48 mouse cellular contexts compared by ENCODE assay signal in the genomic region with DNA sequence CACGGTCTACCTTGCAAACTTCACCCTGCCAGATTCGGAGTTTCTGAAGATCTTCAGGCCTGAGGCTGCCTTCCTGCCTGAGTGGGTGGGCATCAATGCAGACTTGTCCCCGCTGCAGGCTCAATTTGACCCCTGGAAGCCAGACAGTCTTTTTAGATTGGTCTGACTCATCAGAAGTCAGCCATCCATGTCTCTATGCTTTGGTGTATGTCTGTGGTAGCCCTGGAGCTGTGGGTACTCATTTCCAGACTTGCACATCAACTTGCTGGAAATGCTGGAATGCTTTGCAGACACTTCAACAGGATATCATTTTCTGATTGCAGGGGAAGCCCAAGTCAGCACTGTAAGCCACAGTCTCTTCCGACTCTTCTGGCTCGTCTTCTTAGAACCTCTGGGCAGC. TPM values are rescaled to one million over a fixed set of nuclear protein-coding genes. Genes with fewer than 3 reads are reported as not detected.
"Had no signal": no experiment of that assay in that cellular context is flagged by ENCODE, and none has a peak within 500 bp of the region (broad histone marks: within the 10 kb centered on the region; RNA-seq: fewer than 3 reads in every experiment).

No protein-coding gene starts in this region.

- H3K9me3 ChIP-seq: heart, embryonic 10.5 days; heart, embryonic 12.5 days; heart, embryonic 13.5 days; heart, embryonic 15.5 days; hindbrain, embryonic 10.5 days; hindbrain, embryonic 12.5 days; hindbrain, embryonic 13.5 days; hindbrain, embryonic 15.5 days; intestine, embryonic 15.5 days; kidney, embryonic 15.5 days had no signal

- H3K36me3 ChIP-seq: heart, embryonic 10.5 days; heart, embryonic 12.5 days; heart, embryonic 13.5 days; heart, embryonic 15.5 days; hindbrain, embryonic 10.5 days; hindbrain, embryonic 12.5 days; hindbrain, embryonic 13.5 days; hindbrain, embryonic 15.5 days; intestine, embryonic 15.5 days; kidney, embryonic 15.5 days had no signal

- H3K4me2 ChIP-seq: heart, embryonic 11.5 days; heart, embryonic 12.5 days; heart, embryonic 13.5 days; heart, embryonic 15.5 days; hindbrain, embryonic 12.5 days; hindbrain, embryonic 13.5 days; hindbrain, embryonic 14.5 days; hindbrain, embryonic 15.5 days; intestine, embryonic 15.5 days; kidney, embryonic 15.5 days had no signal

- H3K27ac ChIP-seq: heart, embryonic 10.5 days; heart, embryonic 13.5 days; heart, embryonic 15.5 days; hindbrain, embryonic 10.5 days; hindbrain, embryonic 12.5 days; hindbrain, embryonic 13.5 days; hindbrain, embryonic 14.5 days; hindbrain, embryonic 15.5 days; hindbrain, postnatal 0 days; intestine, embryonic 15.5 days; kidney, embryonic 15.5 days; kidney, postnatal 0 days; layer of hippocampus, adult 2 months; left cerebral cortex, adult 2 months had no signal

- H3K4me3 ChIP-seq: heart, embryonic 10.5 days; heart, embryonic 12.5 days; heart, embryonic 13.5 days; heart, embryonic 15.5 days; hindbrain, embryonic 10.5 days; hindbrain, embryonic 12.5 days; hindbrain, embryonic 13.5 days; hindbrain, embryonic 15.5 days; intestine, embryonic 15.5 days; kidney, embryonic 15.5 days; layer of hippocampus, adult 2 months; left cerebral cortex, adult 2 months had no signal

- DNase-seq: heart, postnatal 10 days; heart, postnatal 14 days; heart, postnatal 36 days; kidney, adult 11 months; kidney, adult 18-20 months; kidney, adult 2 months; kidney, adult 8-10 months; kidney, adult 9 months; kidney, postnatal 10 days; kidney, postnatal 14 days; kidney, postnatal 25 days; kidney, postnatal 36 days; kidney, postnatal 4 days; layer of hippocampus, adult 9-11 months; layer of hippocampus, postnatal 36 days had no signal

- H3K9ac ChIP-seq: heart, embryonic 12.5 days; heart, embryonic 13.5 days; heart, embryonic 15.5 days; hindbrain, embryonic 12.5 days; hindbrain, embryonic 13.5 days; hindbrain, embryonic 14.5 days; hindbrain, embryonic 15.5 days; intestine, embryonic 15.5 days; kidney, embryonic 15.5 days had no signal

- ATAC-seq: hindbrain, embryonic 16.5 days; hindbrain, postnatal 0 days; inflammation-experienced regulatory T-cells, adult 6 months; intestine, embryonic 15.5 days; intestine, embryonic 16.5 days; intestine, postnatal 0 days had no signal

RNA-seq across cellular contexts. Expression of a gene that starts 2.0 kb away (rescaled TPM):
- total RNA-seq: hematopoietic stem cell, adult 5-6 weeks; layer of hippocampus, adult 18-20 months; layer of hippocampus, adult 2 months; layer of hippocampus, postnatal 10 days; layer of hippocampus, postnatal 25 days; layer of hippocampus, postnatal 36 days had no signal
- polyA plus RNA-seq: hindbrain, embryonic 10.5 days; hindbrain, embryonic 13.5 days; hindbrain, embryonic 14.5 days; hindbrain, embryonic 16.5 days; inflammation-experienced regulatory T-cells, adult 6 months; intestine, embryonic 15.5 days had no signal

RNA-seq across cellular contexts. Expression of a gene that starts 2.5 kb away (rescaled TPM):
- total RNA-seq: heart, postnatal 10 days; heart, postnatal 25 days; heart, postnatal 36 days; hindbrain, postnatal 0 days; layer of hippocampus, adult 2 months; layer of hippocampus, postnatal 14 days; layer of hippocampus, postnatal 25 days; layer of hippocampus, postnatal 36 days; left cerebral cortex, adult 18-20 months; left cerebral cortex, adult 2 months had no signal
- polyA plus RNA-seq: heart, embryonic 10.5 days; heart, embryonic 11.5 days; heart, embryonic 12.5 days; heart, embryonic 13.5 days; heart, postnatal 0 days; hindbrain, embryonic 10.5 days; hindbrain, embryonic 11.5 days; hindbrain, embryonic 12.5 days; hindbrain, embryonic 14.5 days; hindbrain, embryonic 15.5 days; hindbrain, embryonic 16.5 days; hindbrain, postnatal 0 days; inflammation-experienced regulatory T-cells, adult 6 months had no signal

RNA-seq across cellular contexts. Expression of a gene that starts 4.3 kb away (rescaled TPM):
- total RNA-seq: heart, postnatal 10 days; heart, postnatal 14 days; heart, postnatal 25 days; heart, postnatal 36 days; hematopoietic stem cell, adult 5-6 weeks; hindbrain, postnatal 0 days; layer of hippocampus, adult 18-20 months; layer of hippocampus, adult 2 months; layer of hippocampus, adult 8-10 months; layer of hippocampus, postnatal 10 days; layer of hippocampus, postnatal 14 days; layer of hippocampus, postnatal 25 days; layer of hippocampus, postnatal 36 days; left cerebral cortex, adult 18-20 months; left cerebral cortex, adult 2 months had no signal
- polyA plus RNA-seq: heart, embryonic 10.5 days; heart, embryonic 11.5 days; heart, embryonic 12.5 days; heart, embryonic 13.5 days; heart, embryonic 14.5 days; heart, postnatal 0 days; hindbrain, embryonic 10.5 days; hindbrain, embryonic 11.5 days; hindbrain, embryonic 13.5 days; hindbrain, embryonic 14.5 days; hindbrain, embryonic 15.5 days; hindbrain, embryonic 16.5 days; hindbrain, postnatal 0 days; inflammation-experienced regulatory T-cells, adult 6 months; intestine, postnatal 0 days; kidney, adult 2 months; kidney, embryonic 14.5 days; kidney, embryonic 16.5 days had no signal

RNA-seq across cellular contexts. Expression of a gene that starts 7.7 kb away (rescaled TPM):
- total RNA-seq: hematopoietic stem cell, adult 5-6 weeks had no signal

RNA-seq across cellular contexts. Expression of a gene that starts 20.2 kb away (rescaled TPM):
- total RNA-seq: hematopoietic stem cell, adult 5-6 weeks had no signal
- polyA plus RNA-seq: inflammation-experienced regulatory T-cells, adult 6 months had no signal
